ENCODE assay signal across 8 mouse cellular contexts in genomic region chr8:70561809-70562535, GRCm38 (mm10). TPM values are rescaled to one million over a fixed set of nuclear protein-coding genes. Genes with fewer than 3 reads are reported as not detected.
DNase-seq lines count a peak whose midpoint lies in the region; ATAC-seq and TF ChIP-seq lines count a peak whose summit lies in the region.

No protein-coding gene starts in this region.

- TF ChIP-seq POLR2A in kidney, adult 2 months (IDR thresholded peaks at IDR 0.05; ENCODE audit: low read depth, low read length) = no peak

- no peaks in the 10 kb centered on the region for H3K9me3 ChIP-seq in heart, embryonic 14.5 days (ENCODE audit: control insufficient read depth, low read length)
- H3K9me3 ChIP-seq in lung, postnatal 0 days (ENCODE audit: low read length) = no peaks in the 10 kb centered on the region
- H3K9me3 ChIP-seq in forebrain, embryonic 13.5 days (replicated peaks) = no peaks in the 10 kb centered on the region
- no peaks in the 10 kb centered on the region for H3K9me3 ChIP-seq in hindbrain, embryonic 14.5 days (ENCODE audit: control insufficient read depth, low read length)

- no peaks in the 10 kb centered on the region for H3K36me3 ChIP-seq in kidney, adult 2 months (ENCODE audit: control insufficient read depth, insufficient read depth, low read length)
- peaks cover 7% of the 10 kb centered on the region; the same call in 1 of the 2 replicates for H3K36me3 ChIP-seq in heart, embryonic 14.5 days (ENCODE audit: control insufficient read depth, insufficient read depth, low read length)
- no peaks in the 10 kb centered on the region for H3K36me3 ChIP-seq in lung, postnatal 0 days (ENCODE audit: insufficient read depth, low read length)
- H3K36me3 ChIP-seq in forebrain, embryonic 13.5 days (ENCODE audit: poor library complexity, severe bottlenecking) = no peaks in the 10 kb centered on the region
- H3K36me3 ChIP-seq in hindbrain, embryonic 14.5 days (replicated peaks; ENCODE audit: control insufficient read depth, insufficient read depth) = no peaks in the 10 kb centered on the region

- H3K4me1 ChIP-seq in kidney, adult 2 months (ENCODE audit: control insufficient read depth, insufficient read depth, low read length) = peaks cover 24% of the 10 kb centered on the region
- H3K4me1 ChIP-seq in heart, embryonic 14.5 days (ENCODE audit: control insufficient read depth in 2 of 2, insufficient read depth in 2 of 2, low read length in 2 of 2) = peaks cover 58 to 77% of the 10 kb centered on the region in 2 experiments
- H3K4me1 ChIP-seq in lung, postnatal 0 days (ENCODE audit: insufficient read depth, low read depth, low read length) = peaks cover 53% of the 10 kb centered on the region
- peaks cover 13% of the 10 kb centered on the region for H3K4me1 ChIP-seq in forebrain, embryonic 13.5 days
- H3K4me1 ChIP-seq in hindbrain, embryonic 14.5 days (replicated peaks; ENCODE audit: control insufficient read depth, insufficient read depth, low read length) = 0 out of 2 replicates have a peak, but pooled peaks cover 13% of the 10 kb centered on the region

- H3K4me3 ChIP-seq in kidney, adult 2 months (ENCODE audit: insufficient read depth, low read depth, low read length) = no peak overlapping the region
- H3K4me3 ChIP-seq in heart, embryonic 14.5 days (ENCODE audit: control insufficient read depth in 1 of 2, insufficient read depth in 1 of 2, low read depth in 1 of 2, low read length in 2 of 2) = no peak overlapping the region
- H3K4me3 ChIP-seq in lung, postnatal 0 days (ENCODE audit: low read depth, low read length) = no peak overlapping the region
- H3K4me3 ChIP-seq in forebrain, embryonic 13.5 days = no peak overlapping the region
- H3K4me3 ChIP-seq in hindbrain, embryonic 14.5 days (replicated peaks; ENCODE audit: low read length) = no peak overlapping the region

- 54% methylated on average over 7 of the region's 7 CpGs for WGBS in kidney, adult 2 months
- 38% methylated on average over 7 of the region's 7 CpGs for WGBS in heart, embryonic 14.5 days
- 39% methylated on average over 7 of the region's 7 CpGs for WGBS in lung, postnatal 0 days
- 87% methylated on average over 7 of the region's 7 CpGs for WGBS in forebrain, embryonic 13.5 days
- WGBS in hindbrain, embryonic 14.5 days = 83% methylated on average over 7 of the region's 7 CpGs

- TF ChIP-seq EP300 in lung, postnatal 0 days (IDR thresholded peaks at IDR 0.05) = 0 out of 2 replicates have a peak, but pooled peaks have one; percentile 32

- no peak overlapping the region for H3K4me2 ChIP-seq in heart, embryonic 14.5 days (ENCODE audit: low read length)
- no peak overlapping the region for H3K4me2 ChIP-seq in lung, postnatal 0 days (replicated peaks; ENCODE audit: low read depth, low read length)
- H3K4me2 ChIP-seq in forebrain, embryonic 13.5 days = no peak overlapping the region
- no peak overlapping the region for H3K4me2 ChIP-seq in hindbrain, embryonic 14.5 days (replicated peaks)

- ATAC-seq in heart, embryonic 14.5 days (ENCODE audit: insufficient number of reproducible peaks, insufficient read depth, low FRiP score, low read depth) = no peak
- peak; percentile 53 for ATAC-seq in lung, postnatal 0 days
- ATAC-seq in forebrain, embryonic 13.5 days = no peak
- ATAC-seq in hindbrain, embryonic 14.5 days (ENCODE audit: low FRiP score) = no peak

- H3K27ac ChIP-seq in kidney, adult 2 months (ENCODE audit: insufficient read depth, low read depth, low read length) = peak overlapping the region; percentile 63
- H3K27ac ChIP-seq in heart, embryonic 14.5 days (replicated peaks in 1 of 2; ENCODE audit: control insufficient read depth in 1 of 2, insufficient read depth in 1 of 2, low read depth in 2 of 2, low read length in 2 of 2) = peak overlapping the region; percentile 32 to 67; a peak in 3 of 4 replicates
- peak overlapping the region; percentile 39 for H3K27ac ChIP-seq in lung, postnatal 0 days (ENCODE audit: low read length)
- H3K27ac ChIP-seq in forebrain, embryonic 13.5 days = no peak overlapping the region
- H3K27ac ChIP-seq in hindbrain, embryonic 14.5 days = no peak overlapping the region

- peak; percentile 76 for DNase-seq in kidney, adult 2 months
- no peak for DNase-seq in kidney, adult 8-10 months
- DNase-seq in adipocyte (ENCODE audit: low spot score) = peak; percentile 81
- peak; percentile 80 for DNase-seq in lung, postnatal 0 days (ENCODE audit: low spot score)
- DNase-seq in right cerebral cortex, adult 2 months (ENCODE audit: low spot score in 2 of 2) = no peak
- no peak for DNase-seq in hindbrain, embryonic 14.5 days (ENCODE audit: low spot score)

- TF ChIP-seq CTCF in kidney, adult 2 months (conservative IDR thresholded peaks at IDR 0.05; ENCODE audit: insufficient read depth, insufficient read length, low read depth, low read length) = no peak
- TF ChIP-seq CTCF in lung, postnatal 0 days (IDR thresholded peaks at IDR 0.05) = no peak

- no peaks in the 10 kb centered on the region for H3K27me3 ChIP-seq in kidney, adult 2 months (replicated peaks; ENCODE audit: control insufficient read depth, insufficient read depth, low read length)
- H3K27me3 ChIP-seq in heart, embryonic 14.5 days (ENCODE audit: control insufficient read depth, insufficient read depth, low read length) = no peaks in the 10 kb centered on the region
- H3K27me3 ChIP-seq in lung, postnatal 0 days (replicated peaks; ENCODE audit: insufficient read depth, low read length) = no peaks in the 10 kb centered on the region
- H3K27me3 ChIP-seq in forebrain, embryonic 13.5 days = no peaks in the 10 kb centered on the region
- no peaks in the 10 kb centered on the region for H3K27me3 ChIP-seq in hindbrain, embryonic 14.5 days (ENCODE audit: control insufficient read depth, insufficient read depth, low read length)

- H3K9ac ChIP-seq in heart, embryonic 14.5 days (ENCODE audit: low read length) = peak overlapping the region; percentile 39
- H3K9ac ChIP-seq in lung, postnatal 0 days (replicated peaks; ENCODE audit: low read depth) = no peak overlapping the region
- H3K9ac ChIP-seq in forebrain, embryonic 13.5 days = no peak overlapping the region
- no peak overlapping the region for H3K9ac ChIP-seq in hindbrain, embryonic 14.5 days

RNA-seq across cellular contexts. Expression of gene Ell, which starts 22.7 kb away (rescaled TPM):
- polyA plus RNA-seq in kidney, adult 2 months (2012; rRNA removed) = 16.4 and 18.1 TPM in 2 replicates
- polyA plus RNA-seq in heart, embryonic 14.5 days (2014; fragmentation: Nextera tagmentation; extraction: Ambion mirVana) = 13.0 and 13.2 TPM in 2 replicates
- 11.8 and 13.0 TPM in 2 replicates for polyA plus RNA-seq in lung, postnatal 0 days (2015; fragmentation: Nextera tagmentation; extraction: Ambion mirVana)
- 16.5 and 16.6 TPM in 2 replicates for polyA plus RNA-seq in forebrain, embryonic 13.5 days (2015; fragmentation: Nextera tagmentation; extraction: Ambion mirVana)
- 14.8 and 15.1 TPM in 2 replicates for polyA plus RNA-seq in hindbrain, embryonic 14.5 days (2014; fragmentation: Nextera tagmentation; extraction: Ambion mirVana)

RNA-seq across cellular contexts. Expression of gene Isyna1, which starts 32.2 kb away (rescaled TPM):
- 127 and 159 TPM in 2 replicates for polyA plus RNA-seq in kidney, adult 2 months (2012; rRNA removed)
- 59.5 and 69.8 TPM in 2 replicates for polyA plus RNA-seq in heart, embryonic 14.5 days (2014; fragmentation: Nextera tagmentation; extraction: Ambion mirVana)
- polyA plus RNA-seq in lung, postnatal 0 days (2015; fragmentation: Nextera tagmentation; extraction: Ambion mirVana) = 49.1 and 57.8 TPM in 2 replicates
- 87.1 and 105 TPM in 2 replicates for polyA plus RNA-seq in forebrain, embryonic 13.5 days (2015; fragmentation: Nextera tagmentation; extraction: Ambion mirVana)
- 86.8 and 96.6 TPM in 2 replicates for polyA plus RNA-seq in hindbrain, embryonic 14.5 days (2014; fragmentation: Nextera tagmentation; extraction: Ambion mirVana)

RNA-seq across cellular contexts. Expression of gene Kxd1, which starts 34.2 kb away (rescaled TPM):
- 151 TPM in 2 replicates for polyA plus RNA-seq in kidney, adult 2 months (2012; rRNA removed)
- polyA plus RNA-seq in heart, embryonic 14.5 days (2014; fragmentation: Nextera tagmentation; extraction: Ambion mirVana) = 79.3 and 85.7 TPM in 2 replicates
- 56.1 and 62.4 TPM in 2 replicates for polyA plus RNA-seq in lung, postnatal 0 days (2015; fragmentation: Nextera tagmentation; extraction: Ambion mirVana)
- 52.5 and 53.6 TPM in 2 replicates for polyA plus RNA-seq in forebrain, embryonic 13.5 days (2015; fragmentation: Nextera tagmentation; extraction: Ambion mirVana)
- 45.4 and 46.5 TPM in 2 replicates for polyA plus RNA-seq in hindbrain, embryonic 14.5 days (2014; fragmentation: Nextera tagmentation; extraction: Ambion mirVana)

RNA-seq across cellular contexts. Expression of gene Fkbp8, which starts 34.4 kb away (rescaled TPM):
- polyA plus RNA-seq in kidney, adult 2 months (2012; rRNA removed) = 320 and 410 TPM in 2 replicates
- polyA plus RNA-seq in heart, embryonic 14.5 days (2014; fragmentation: Nextera tagmentation; extraction: Ambion mirVana) = 189 and 209 TPM in 2 replicates
- 222 and 228 TPM in 2 replicates for polyA plus RNA-seq in lung, postnatal 0 days (2015; fragmentation: Nextera tagmentation; extraction: Ambion mirVana)
- polyA plus RNA-seq in forebrain, embryonic 13.5 days (2015; fragmentation: Nextera tagmentation; extraction: Ambion mirVana) = 357 and 385 TPM in 2 replicates
- polyA plus RNA-seq in hindbrain, embryonic 14.5 days (2014; fragmentation: Nextera tagmentation; extraction: Ambion mirVana) = 328 and 332 TPM in 2 replicates

RNA-seq across cellular contexts. Expression of gene Ssbp4, which starts 46.7 kb away (rescaled TPM):
- 84.9 and 123 TPM in 2 replicates for polyA plus RNA-seq in kidney, adult 2 months (2012; rRNA removed)
- polyA plus RNA-seq in heart, embryonic 14.5 days (2014; fragmentation: Nextera tagmentation; extraction: Ambion mirVana) = 83.7 and 85.8 TPM in 2 replicates
- polyA plus RNA-seq in lung, postnatal 0 days (2015; fragmentation: Nextera tagmentation; extraction: Ambion mirVana) = 117 and 125 TPM in 2 replicates
- polyA plus RNA-seq in forebrain, embryonic 13.5 days (2015; fragmentation: Nextera tagmentation; extraction: Ambion mirVana) = 81.9 and 101 TPM in 2 replicates
- 165 and 173 TPM in 2 replicates for polyA plus RNA-seq in hindbrain, embryonic 14.5 days (2014; fragmentation: Nextera tagmentation; extraction: Ambion mirVana)

Comparison
In these comparisons a context has a peak if more than half of its experiments do, and no peak if none do; other contexts are left out.
1. DNase-seq: peak in kidney, adult 2 months (single experiment), adipocyte (single experiment) and lung, postnatal 0 days (single experiment); none in kidney, adult 8-10 months (0 of 2), right cerebral cortex, adult 2 months (0 of 2) and hindbrain, embryonic 14.5 days (single experiment).
2. H3K27ac ChIP-seq: peak in kidney, adult 2 months (single experiment), heart, embryonic 14.5 days (2 of 2) and lung, postnatal 0 days (single experiment); none in forebrain, embryonic 13.5 days (single experiment) and hindbrain, embryonic 14.5 days (single experiment).